Mouse (Mus musculus): ENCODE measurements at regions not wholly inside any gene's neighbourhood (a gene's known extent, or its start where the extent isn't known, plus 50 kb on each side); places are given as distances from the start of the nearest gene placed in this dataset.

DNA sequence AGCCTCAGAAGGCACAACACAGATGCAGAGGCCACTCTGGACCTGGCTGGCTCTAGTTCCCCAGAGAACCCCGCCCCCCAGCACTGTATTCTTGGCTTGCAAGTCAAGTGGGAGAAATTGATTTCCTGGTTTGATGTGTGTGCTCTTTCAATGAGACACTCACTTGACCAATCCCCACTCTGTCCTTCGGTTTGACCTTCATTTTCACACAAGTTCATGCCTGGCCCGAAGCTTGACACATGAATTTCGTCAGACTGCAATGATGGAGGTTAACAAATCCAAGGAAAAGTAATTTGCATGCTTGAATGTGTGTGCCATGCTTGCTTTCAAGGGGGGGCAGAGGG, 333.4 kb upstream of the Mki67 start:
- peak; percentile 30 to 60 for DNase-seq

- no peak for DNase-seq
Measured at GRCm38 (mm10) chr7:136050116-136050515, 334.0 kb upstream of the Mki67 start.

DNA sequence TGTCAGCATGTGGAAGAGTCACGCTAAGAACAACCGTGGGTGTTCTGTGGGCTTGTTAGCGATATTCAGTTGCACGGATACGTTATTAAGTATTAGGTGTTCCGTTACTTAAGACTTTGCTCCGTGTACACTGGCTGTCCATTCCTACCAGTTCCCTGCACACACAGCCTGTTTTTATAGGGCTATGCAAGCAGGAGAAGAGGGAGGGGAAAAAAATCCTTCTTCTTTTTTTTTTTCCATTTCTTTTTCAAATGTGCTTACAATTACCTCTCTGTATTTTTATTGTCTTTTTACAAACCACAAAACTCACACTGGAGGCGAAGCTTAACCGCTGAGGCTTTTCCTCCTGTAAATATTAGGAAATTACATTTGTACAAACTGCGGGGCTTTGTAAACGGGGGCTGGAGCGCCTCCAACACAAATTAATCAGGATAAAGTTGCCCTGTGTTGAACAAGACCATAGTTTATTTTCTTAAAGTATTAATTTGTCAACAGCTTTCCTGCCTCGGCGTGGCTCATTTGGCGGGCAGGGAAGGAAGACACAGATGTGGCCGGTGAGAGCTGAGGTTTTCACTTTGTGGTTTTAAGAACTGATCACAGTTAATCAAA, 340.8 kb upstream of the Mki67 start:
- no peak for DNase-seq

DNA sequence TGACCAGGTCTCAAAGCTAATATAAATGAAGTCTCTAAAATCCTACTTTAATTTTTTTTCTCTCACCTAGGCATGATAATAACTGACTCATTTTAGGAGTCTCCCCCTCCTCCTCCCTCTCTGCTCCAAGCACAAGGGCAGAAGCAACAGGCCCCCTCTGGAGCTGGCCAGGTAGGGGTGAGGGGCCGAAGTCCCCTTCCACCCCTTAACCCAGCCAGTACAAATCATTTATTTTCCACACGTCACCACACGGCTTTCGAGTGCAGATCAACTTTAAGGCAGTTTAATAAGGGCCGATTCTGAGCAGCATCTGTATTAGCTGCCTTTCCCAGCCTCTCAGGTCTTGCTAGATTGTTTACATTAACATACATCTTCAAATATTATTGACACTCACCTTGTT, 342.2 kb upstream of the Mki67 start:
- no peak for DNase-seq

- DNase-seq = no peak
Measured at GRCm38 (mm10) chr7:136058751-136059681, 342.9 kb upstream of the Mki67 start.

GRCm38 (mm10) chr7:136059896-136060295, 343.7 kb upstream of the Mki67 start:
- no peak for DNase-seq

DNA sequence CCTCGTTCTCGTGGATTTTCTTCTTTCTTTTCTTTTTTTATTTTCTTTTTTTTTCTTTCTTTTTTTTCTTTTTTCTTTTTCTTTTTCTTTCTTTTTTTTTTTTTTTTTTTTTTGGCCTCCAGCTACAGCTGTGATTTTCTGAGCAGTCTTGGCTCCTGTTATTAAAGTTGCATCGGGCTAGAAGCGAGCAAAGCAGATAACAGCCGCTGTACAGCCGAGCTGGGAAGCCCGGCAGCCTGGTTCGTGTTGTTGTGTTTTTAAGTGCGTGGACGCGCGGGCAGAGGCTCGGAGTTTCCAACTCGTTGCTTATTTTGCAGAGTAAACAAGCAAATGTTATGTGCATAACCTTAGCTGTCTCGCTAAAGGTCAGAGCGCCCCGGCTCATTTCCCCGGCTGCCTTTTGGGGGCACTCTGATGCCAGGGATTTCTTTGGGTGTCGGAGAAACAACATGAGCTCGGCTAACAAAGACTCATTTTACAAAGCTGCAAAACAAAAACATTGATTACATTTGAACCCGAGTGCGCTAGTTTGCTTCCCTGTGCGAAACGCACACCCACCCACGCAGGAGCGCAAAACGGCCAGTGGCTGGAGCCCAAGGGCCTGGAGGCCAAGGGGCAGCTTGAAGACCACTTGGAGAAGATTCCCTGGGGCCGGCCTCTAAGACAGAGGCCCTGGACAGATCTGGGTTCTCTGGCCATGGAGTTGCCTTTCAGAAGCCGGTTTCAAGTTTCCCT, 344.3 kb upstream of the Mki67 start:
- peak; percentile 78 to 79 for DNase-seq

GRCm38 (mm10) chr7:136062658-136063057, 346.5 kb upstream of the Mki67 start:
- DNase-seq = no peak

DNA sequence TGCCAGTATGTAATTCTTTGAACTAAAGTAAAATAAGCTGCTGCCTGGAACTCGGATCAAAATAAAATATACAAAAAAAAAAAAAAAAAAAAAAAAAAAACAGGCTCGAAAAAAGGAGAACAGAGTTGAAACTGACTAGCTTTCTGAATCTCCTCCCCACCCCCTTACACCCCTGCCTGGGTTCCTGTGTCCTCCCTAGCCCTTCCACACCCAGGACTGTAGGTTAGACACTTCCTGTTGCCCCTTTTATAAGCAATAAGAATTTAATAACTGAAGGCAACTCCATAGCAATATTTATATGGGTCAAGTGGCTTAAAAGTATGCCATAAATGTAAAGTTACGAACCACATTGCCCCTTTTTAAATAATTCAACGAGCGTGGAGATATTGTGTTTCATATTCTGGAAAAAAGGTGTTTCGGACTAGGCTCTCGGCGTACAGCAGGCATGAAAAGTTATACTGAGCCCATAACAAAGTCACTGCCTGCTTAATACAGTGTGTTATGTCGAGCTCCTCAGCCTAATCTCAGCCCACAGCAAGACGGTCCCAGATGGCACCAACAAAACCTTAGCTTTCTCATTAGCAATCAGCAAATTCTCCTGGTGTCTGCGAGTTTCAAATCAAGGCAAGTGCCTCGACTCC, 349.0 kb upstream of the Mki67 start:
- DNase-seq = no peak

- DNase-seq = no peak
Measured at GRCm38 (mm10) chr7:136065679-136066055, 349.5 kb upstream of the Mki67 start.

DNA sequence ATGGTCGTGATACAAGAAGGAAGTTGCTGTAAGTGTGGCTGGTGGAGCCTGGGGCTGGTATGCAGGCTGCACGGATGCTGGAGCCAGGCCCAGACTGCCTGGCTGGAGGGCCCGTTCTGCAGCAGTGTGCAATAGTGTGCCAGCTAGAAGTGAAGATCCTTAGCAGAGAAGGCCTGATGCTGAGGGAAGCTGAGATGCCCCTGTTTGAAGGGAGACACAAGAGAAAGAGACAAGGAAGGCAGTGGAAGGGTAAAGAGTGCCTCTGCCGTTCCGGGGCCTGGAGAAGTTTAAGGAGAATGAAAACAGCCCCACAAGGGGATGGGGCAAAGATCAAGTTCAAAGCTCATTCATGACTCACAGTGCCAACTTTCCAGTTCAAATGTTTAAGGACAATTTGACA, 354.7 kb upstream of the Mki67 start:
- peak in 1 of 2 experiments; percentile 22 for DNase-seq

DNA sequence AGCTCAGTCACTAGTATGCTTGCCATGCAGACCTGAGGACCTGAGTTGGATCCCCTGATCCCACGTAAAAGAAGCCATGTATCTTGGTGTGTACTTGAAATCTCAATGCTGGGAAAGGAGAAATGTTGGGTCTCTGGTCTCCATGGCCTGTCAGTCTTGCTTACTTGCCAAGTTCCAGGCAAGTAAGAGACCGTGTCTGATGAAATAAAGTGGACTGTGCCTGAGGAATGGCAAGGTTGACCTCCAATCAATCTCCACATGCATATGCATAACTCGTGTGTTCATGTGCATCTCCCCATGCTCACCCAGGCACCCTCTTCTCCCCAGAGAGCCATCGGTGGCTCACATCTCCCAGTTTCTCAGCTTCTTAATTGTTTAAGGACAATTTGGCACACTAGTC, 355.2 kb upstream of the Mki67 start:
- DNase-seq = no peak

DNA sequence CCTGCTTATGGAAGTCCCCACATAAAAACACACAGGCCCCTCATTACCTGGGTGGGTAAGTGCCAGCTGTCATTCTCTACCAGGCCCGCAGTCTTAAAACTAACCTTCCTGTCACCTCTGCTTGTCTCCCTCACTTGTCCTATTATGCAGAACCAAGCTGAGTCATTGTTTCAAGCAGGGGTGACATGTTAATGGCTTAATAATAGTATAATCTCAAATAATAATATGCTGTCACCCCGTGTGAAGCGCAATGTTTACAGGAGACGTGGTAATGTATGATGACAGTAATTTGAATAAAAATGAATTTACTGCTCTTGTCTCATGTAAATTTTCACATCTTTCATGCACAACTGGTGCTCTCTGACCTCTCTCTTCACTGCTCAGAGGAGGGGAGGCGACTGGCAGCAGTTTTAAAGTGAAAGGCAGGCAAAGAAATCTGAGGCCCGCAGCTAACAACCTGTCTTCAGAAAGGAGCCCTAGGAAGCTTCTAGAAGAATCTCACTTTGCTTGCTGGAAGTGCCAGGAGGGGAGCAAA, 357.2 kb upstream of the Mki67 start:
- DNase-seq = no peak

DNA sequence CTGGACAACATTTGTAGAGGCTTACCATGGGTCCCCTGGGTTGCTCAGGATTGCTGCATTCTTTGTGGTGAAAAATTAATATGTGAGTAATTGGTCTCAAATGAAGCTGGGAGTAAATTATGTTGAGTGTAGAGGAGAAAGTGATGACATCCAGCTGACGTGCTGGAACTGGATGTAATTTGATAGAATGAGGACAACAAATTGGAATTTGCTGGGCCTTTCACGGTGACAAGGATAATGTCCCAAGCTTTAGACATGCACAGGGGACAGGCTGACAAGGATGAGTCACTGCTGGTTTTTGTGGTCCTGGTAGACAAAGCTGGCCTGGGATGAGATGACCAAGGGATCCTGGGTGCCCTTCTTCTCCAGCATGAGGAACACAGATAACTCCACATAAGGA, 357.9 kb upstream of the Mki67 start:
- no peak for DNase-seq

- no peak for DNase-seq
Measured at GRCm38 (mm10) chr7:136081534-136082252, 365.5 kb upstream of the Mki67 start.

GRCm38 (mm10) chr7:136082253-136082867, 366.2 kb upstream of the Mki67 start:
- peak in 1 of 2 experiments; percentile 7 for DNase-seq

GRCm38 (mm10) chr7:136083005-136083404, 366.8 kb upstream of the Mki67 start:
- no peak for DNase-seq

DNA sequence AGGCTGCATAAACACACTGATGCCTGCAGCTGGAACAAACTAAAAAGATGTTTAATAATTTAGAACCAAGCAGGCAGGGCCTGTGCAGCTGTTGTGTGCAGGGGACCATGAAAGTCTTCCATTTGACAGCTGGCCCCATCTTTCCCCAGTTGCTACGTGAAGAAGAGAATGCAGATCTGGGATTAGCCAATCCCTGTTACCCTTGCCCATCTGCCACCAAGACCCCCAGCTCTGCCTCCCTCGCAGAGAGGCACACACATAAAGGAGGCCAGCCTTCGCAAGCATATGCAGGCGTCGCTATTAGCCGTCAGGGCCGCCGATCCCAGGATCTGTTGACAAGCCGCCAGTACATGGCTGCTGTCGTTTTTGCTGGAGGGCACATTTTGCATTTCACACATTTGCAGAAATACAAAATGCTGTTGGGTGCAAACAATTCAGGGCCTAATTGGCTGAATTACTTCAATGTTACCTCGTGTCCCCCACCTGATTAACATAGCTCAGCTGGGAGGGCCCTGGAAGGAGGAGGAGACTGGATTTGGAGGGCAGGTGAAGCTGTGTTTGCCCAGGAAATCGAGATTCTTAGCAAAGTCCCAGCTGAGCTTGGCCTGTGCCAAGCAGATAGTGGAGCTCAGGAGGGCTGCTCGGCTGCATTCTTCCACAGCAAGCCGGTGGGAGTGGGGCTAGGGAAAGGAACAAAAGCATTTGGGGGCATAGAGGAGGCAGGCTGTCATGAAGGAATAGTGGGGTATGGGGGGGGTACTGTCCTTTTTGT, 367.6 kb upstream of the Mki67 start:
- no peak for DNase-seq

DNA sequence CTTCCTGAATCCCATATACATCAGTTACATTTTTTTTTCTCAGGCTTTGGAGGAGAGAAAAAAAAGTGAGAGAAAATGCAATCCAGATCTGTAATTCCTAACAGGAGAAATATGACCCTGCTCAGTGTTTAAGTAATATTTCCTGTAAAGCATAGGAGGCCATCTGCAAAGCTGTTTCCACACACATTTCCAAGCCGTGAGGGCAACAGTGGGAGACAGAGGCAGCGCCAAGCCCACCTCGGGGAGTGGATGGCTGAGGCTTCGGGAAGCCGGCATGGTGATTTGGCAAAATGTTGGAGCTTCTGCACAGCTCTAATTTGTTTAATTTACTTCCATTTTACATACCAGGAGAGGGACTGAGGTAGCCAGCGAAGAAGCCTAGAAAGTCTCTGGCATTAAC, 372.6 kb upstream of the Mki67 start:
- DNase-seq = no peak

- peak; percentile 17 to 48 for DNase-seq
Measured at GRCm38 (mm10) chr7:136094681-136095360, 378.7 kb upstream of the Mki67 start.

Data from adrenal gland, postnatal 36 days (tissue).